Mouse (Mus musculus): ENCODE results near the gene Rapgef6. TPM values are rescaled to one million over a fixed set of nuclear protein-coding genes. Genes with fewer than 3 reads are reported as not detected.
A peak's percentile ranks its signal among the peaks of the same experiment; 100 is the strongest.
"Not testable (repeated sequence)": the region's sequence is repeated elsewhere in the genome, so short reads cannot be mapped to it uniquely, and the experiment has no call there.

The Rapgef6 gene
- polyA plus RNA-seq, 1 experiment from 2014 or later, result 27.2 TPM

DNA sequence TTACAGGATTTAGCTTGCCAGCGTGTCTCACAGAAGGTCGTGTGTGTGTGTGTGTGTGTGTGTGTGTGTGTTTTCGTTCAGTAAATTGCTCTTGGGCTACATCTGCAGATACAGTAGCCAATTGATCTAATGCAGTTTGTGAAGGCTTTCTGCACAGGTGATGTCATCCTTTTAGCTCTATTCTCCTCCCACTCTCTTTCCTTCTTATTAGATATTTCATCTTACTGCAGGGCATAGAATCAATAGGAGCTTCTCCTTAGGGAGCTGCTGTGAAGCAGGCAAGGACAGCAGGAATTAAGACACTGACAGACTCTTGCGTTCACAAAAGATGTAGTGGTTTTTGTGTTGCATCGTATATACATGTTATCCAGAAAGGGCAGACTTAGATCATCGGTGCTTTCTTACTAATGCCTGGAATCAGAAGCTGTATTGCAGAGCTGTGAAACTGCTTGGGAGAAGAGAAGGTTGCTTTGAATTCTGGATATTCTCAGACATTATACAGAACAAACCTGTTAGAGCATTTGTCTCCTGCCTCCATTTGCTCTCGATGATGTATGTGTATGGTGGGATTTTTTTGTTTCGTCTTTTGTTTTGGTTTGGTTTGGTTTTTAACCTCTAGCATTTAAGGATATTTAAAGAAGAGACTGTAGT, 73.4 kb downstream of the Rapgef6 start:
- no peak for ATAC-seq (replicated peaks; ENCODE audit: low FRiP score)
- H3K27me3 ChIP-seq (replicated peaks; ENCODE audit: control insufficient read depth, insufficient read depth, low read length), result no peaks in the 10 kb centered on the region
- H3K36me3 ChIP-seq (ENCODE audit: control insufficient read depth, insufficient read depth, low read length), result no peaks in the 10 kb centered on the region
- DNase-seq (ENCODE audit: low spot score), result no peak
- 88% methylated on average over 8 of the region's 8 CpGs for WGBS
- H3K27ac ChIP-seq (ENCODE audit: low read depth, low read length), result no peak overlapping the region
- H3K9ac ChIP-seq (ENCODE audit: low read depth, low read length), result no peak overlapping the region
- no peak overlapping the region for H3K4me3 ChIP-seq (ENCODE audit: low read depth, low read length)
- no peak overlapping the region for H3K4me2 ChIP-seq
- peaks cover 11% of the 10 kb centered on the region for H3K4me1 ChIP-seq (replicated peaks; ENCODE audit: control insufficient read depth, insufficient read depth, low read length)
- no peaks in the 10 kb centered on the region for H3K9me3 ChIP-seq (ENCODE audit: control insufficient read depth, low read length)

DNA sequence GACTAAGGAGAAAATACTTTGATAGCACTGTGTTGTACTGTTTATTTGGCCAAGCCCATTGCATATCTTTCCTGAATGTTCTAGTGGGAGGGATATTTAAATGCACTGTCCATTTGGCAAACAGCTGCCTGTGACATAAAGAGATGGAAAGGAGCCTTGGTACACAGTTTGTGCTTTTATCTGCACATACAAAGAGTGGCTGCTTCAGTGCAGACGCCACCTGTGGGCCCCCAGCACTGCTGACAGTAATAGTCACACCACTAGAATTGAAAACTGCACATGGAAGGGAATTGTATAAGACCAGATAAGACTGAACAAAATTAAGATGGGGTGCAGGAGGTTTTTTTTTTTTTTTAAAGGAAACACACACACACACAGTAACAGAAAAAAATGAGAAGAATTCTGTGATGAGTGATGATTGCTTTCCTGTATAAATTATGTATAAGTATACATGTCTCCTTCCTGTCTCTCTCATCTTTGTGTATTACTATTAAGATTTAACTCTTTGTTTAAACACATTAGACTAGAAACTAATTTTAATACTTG, 75.3 kb downstream of the Rapgef6 start:
- Histone ChIP-seq H3K36me3 (ENCODE audit: control insufficient read depth, insufficient read depth, low read length) (no peaks in the 10 kb centered on the region), H3K27ac (ENCODE audit: low read depth, low read length) (no peak overlapping the region), H3K9ac (ENCODE audit: low read depth, low read length) (no peak overlapping the region), H3K4me3 (ENCODE audit: low read depth, low read length) (no peak overlapping the region), H3K9me3 (ENCODE audit: control insufficient read depth, low read length) (no peaks in the 10 kb centered on the region), H3K27me3 (replicated peaks; ENCODE audit: control insufficient read depth, insufficient read depth, low read length) (no peaks in the 10 kb centered on the region), H3K4me2 (no peak overlapping the region), H3K4me1 (replicated peaks; ENCODE audit: control insufficient read depth, insufficient read depth, low read length) (peaks cover 9% of the 10 kb centered on the region)
- DNase-seq (ENCODE audit: low spot score) (no peak), ATAC-seq (replicated peaks; ENCODE audit: low FRiP score) (peak; percentile 78)
- WGBS, result 32% methylated on average over 1 of the region's 1 CpGs

DNA sequence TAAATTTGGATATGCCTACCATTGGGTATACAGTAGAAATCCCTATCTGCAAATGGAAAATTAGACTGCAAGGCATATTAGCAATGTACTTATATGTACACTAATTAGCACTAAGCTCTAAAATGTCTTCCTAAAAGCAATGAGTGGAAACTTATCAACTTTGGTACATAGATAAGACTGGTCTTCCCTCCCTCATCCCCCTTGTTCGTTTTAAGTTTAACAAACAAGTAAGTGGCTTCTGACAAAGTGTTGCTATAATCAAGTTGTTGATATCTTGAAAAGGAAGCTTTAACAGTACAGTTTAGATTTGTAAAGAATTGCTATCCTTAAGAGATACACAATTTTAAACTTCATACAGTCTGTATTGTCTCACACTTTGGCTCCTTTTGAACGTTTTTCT, 78.5 kb downstream of the Rapgef6 start:
- Histone ChIP-seq H3K4me3 (ENCODE audit: low read depth, low read length) (no peak overlapping the region), H3K36me3 (ENCODE audit: control insufficient read depth, insufficient read depth, low read length) (no peaks in the 10 kb centered on the region), H3K4me1 (replicated peaks; ENCODE audit: control insufficient read depth, insufficient read depth, low read length) (peaks cover 4% of the 10 kb centered on the region), H3K27me3 (replicated peaks; ENCODE audit: control insufficient read depth, insufficient read depth, low read length) (no peaks in the 10 kb centered on the region), H3K9me3 (ENCODE audit: control insufficient read depth, low read length) (no peaks in the 10 kb centered on the region), H3K9ac (ENCODE audit: low read depth, low read length) (no peak overlapping the region), H3K27ac (ENCODE audit: low read depth, low read length) (no peak overlapping the region), H3K4me2 (no peak overlapping the region)
- 57% methylated on average over 2 of the region's 2 CpGs for WGBS
- ATAC-seq (replicated peaks; ENCODE audit: low FRiP score) (no peak), DNase-seq (ENCODE audit: low spot score) (no peak)

DNA sequence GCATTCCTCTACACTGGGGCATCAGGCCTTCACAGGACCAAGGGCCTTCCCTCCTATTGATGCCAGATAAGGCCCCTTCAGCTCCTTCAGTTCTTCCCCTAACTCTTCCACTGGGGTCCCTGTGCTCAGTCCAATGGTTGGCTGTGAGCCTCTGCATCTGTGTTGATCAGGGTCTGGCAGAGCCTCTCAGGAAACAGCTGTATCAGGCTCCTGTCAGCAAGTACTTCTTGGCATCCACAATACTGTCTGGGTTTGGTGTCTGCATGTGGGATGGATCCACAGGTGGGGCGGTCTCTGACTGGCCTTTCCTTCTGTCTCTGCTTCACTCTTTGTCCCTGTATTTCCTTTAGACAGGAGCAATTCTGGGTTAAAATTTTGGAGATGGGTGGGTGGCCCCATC, 80.1 kb downstream of the Rapgef6 start:
- not testable (repeated sequence) for H3K36me3 ChIP-seq (ENCODE audit: control insufficient read depth, insufficient read depth, low read length); H3K9ac ChIP-seq (ENCODE audit: low read depth, low read length); H3K27ac ChIP-seq (ENCODE audit: low read depth, low read length); H3K27me3 ChIP-seq (replicated peaks; ENCODE audit: control insufficient read depth, insufficient read depth, low read length); H3K4me3 ChIP-seq (ENCODE audit: low read depth, low read length); H3K4me1 ChIP-seq (replicated peaks; ENCODE audit: control insufficient read depth, insufficient read depth, low read length); H3K4me2 ChIP-seq; H3K9me3 ChIP-seq (ENCODE audit: control insufficient read depth, low read length); ATAC-seq (replicated peaks; ENCODE audit: low FRiP score); DNase-seq (ENCODE audit: low spot score)
- WGBS, result 95% methylated on average over 1 of the region's 1 CpGs

DNA sequence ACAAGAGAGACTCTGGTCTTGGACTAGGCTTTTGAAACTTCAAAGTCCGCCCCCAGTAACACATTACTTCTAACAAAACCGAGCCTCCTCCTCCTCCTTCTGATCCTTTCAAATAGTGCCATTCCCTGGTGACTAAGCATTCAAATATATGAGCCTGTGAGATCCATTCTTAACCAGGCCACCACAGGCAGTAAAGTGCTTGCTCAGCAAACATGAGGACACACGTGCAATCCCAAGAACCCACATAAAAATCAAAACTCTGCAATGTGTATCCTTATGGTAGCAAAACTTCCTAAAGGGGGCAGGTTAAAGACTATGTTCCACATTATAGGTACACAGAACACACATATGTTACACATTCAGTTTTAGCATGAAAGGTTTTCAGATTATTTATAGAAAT, 81.8 kb downstream of the Rapgef6 start:
- H3K36me3 ChIP-seq (ENCODE audit: control insufficient read depth, insufficient read depth, low read length), result no peaks in the 10 kb centered on the region
- H3K9ac ChIP-seq (ENCODE audit: low read depth, low read length), result no peak overlapping the region
- no peaks in the 10 kb centered on the region for H3K27me3 ChIP-seq (replicated peaks; ENCODE audit: control insufficient read depth, insufficient read depth, low read length)
- H3K27ac ChIP-seq (ENCODE audit: low read depth, low read length), result no peak overlapping the region
- H3K4me1 ChIP-seq (replicated peaks; ENCODE audit: control insufficient read depth, insufficient read depth, low read length), result no peaks in the 10 kb centered on the region
- DNase-seq (ENCODE audit: low spot score), result no peak
- 81% methylated on average over 3 of the region's 3 CpGs for WGBS
- no peak overlapping the region for H3K4me2 ChIP-seq
- H3K4me3 ChIP-seq (ENCODE audit: low read depth, low read length), result no peak overlapping the region
- no peaks in the 10 kb centered on the region for H3K9me3 ChIP-seq (ENCODE audit: control insufficient read depth, low read length)
- ATAC-seq (replicated peaks; ENCODE audit: low FRiP score), result no peak

DNA sequence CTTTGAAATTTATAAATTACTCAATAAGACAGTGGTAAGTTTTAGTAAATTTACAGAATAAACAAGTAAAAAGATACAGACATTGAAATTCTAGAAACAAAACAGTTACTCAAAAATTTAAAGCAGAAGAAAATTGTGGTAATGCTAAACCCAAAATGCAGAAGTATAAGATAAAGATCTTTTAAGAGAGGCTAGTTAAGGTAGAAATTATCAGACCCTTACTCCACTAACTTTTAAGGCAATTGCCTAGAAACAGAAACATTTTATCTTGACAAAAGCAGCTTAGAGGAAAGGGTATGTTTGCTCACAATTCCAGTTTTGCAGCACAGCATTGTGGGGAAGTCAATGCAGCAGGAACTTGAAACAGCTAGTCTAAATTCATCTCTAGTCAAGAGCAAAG, 91.0 kb downstream of the Rapgef6 start:
- no peak for ATAC-seq (replicated peaks; ENCODE audit: low FRiP score)
- Histone ChIP-seq H3K9me3 (ENCODE audit: control insufficient read depth, low read length) (no peaks in the 10 kb centered on the region), H3K27me3 (replicated peaks; ENCODE audit: control insufficient read depth, insufficient read depth, low read length) (no peaks in the 10 kb centered on the region), H3K9ac (ENCODE audit: low read depth, low read length) (no peak overlapping the region), H3K36me3 (ENCODE audit: control insufficient read depth, insufficient read depth, low read length) (no peaks in the 10 kb centered on the region), H3K27ac (ENCODE audit: low read depth, low read length) (no peak overlapping the region), H3K4me2 (no peak overlapping the region), H3K4me1 (replicated peaks; ENCODE audit: control insufficient read depth, insufficient read depth, low read length) (no peaks in the 10 kb centered on the region), H3K4me3 (ENCODE audit: low read depth, low read length) (no peak overlapping the region)
- no peak for DNase-seq (ENCODE audit: low spot score)

DNA sequence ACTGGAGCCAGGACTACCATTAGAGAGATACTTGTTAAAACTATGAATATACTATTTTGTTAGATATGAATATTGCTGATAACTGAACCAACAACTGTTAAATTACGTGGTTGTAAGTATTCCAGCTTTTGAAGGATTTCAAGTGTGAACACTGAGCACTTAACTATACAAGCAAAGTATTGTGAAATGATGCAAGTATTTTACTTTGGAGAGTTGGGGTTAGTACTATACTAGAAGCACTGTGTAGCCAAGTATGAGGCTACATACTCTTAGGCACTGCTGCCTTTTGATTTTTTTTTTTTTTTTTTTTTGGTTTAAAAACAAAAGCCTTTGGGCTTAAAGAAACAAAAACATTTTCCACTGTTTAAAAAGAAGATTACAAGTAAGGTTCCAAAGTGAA, 91.9 kb downstream of the Rapgef6 start:
- 89% methylated on average over 1 of the region's 1 CpGs for WGBS
- DNase-seq (ENCODE audit: low spot score) (no peak), ATAC-seq (replicated peaks; ENCODE audit: low FRiP score) (no peak)

DNA sequence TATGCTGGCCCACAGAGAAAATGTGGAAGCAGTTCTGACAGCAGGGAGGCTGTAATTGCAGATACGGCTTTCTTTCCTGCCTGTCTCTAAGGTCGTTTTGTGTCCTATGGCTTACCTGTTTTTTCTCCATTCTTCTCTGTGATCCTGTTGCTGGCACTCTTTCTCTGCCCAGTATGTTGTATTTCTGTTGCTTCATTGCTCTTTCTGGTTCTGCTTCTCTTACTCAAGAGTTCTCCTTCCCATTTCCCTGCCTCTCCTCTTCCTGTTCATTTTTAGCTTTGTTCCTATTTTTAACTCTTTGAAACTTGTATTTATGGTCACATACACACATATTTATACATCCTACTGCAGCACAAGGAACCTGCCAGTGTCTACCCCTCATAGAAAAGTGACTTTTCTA, 96.2 kb downstream of the Rapgef6 start:
- WGBS, result 66% methylated on average over 2 of the region's 2 CpGs
- H3K27me3 ChIP-seq (replicated peaks; ENCODE audit: control insufficient read depth, insufficient read depth, low read length), result no peaks in the 10 kb centered on the region
- no peak overlapping the region for H3K4me2 ChIP-seq
- H3K9me3 ChIP-seq (ENCODE audit: control insufficient read depth, low read length), result no peaks in the 10 kb centered on the region
- no peak for DNase-seq (ENCODE audit: low spot score)
- H3K9ac ChIP-seq (ENCODE audit: low read depth, low read length), result no peak overlapping the region
- H3K4me1 ChIP-seq (replicated peaks; ENCODE audit: control insufficient read depth, insufficient read depth, low read length), result no peaks in the 10 kb centered on the region
- no peak for ATAC-seq (replicated peaks; ENCODE audit: low FRiP score)
- no peaks in the 10 kb centered on the region; the same call in 1 of the 2 replicates for H3K36me3 ChIP-seq (ENCODE audit: control insufficient read depth, insufficient read depth, low read length)
- H3K27ac ChIP-seq (ENCODE audit: low read depth, low read length), result no peak overlapping the region
- H3K4me3 ChIP-seq (ENCODE audit: low read depth, low read length), result no peak overlapping the region

More for the DNA sequence above, 91.9 kb downstream of the Rapgef6 start:
- Histone ChIP-seq H3K27me3 (replicated peaks; ENCODE audit: control insufficient read depth, insufficient read depth, low read length) (no peaks in the 10 kb centered on the region), H3K4me1 (replicated peaks; ENCODE audit: control insufficient read depth, insufficient read depth, low read length) (no peaks in the 10 kb centered on the region), H3K9me3 (ENCODE audit: control insufficient read depth, low read length) (no peaks in the 10 kb centered on the region), H3K9ac (ENCODE audit: low read depth, low read length) (no peak overlapping the region), H3K36me3 (ENCODE audit: control insufficient read depth, insufficient read depth, low read length) (no peaks in the 10 kb centered on the region), H3K27ac (ENCODE audit: low read depth, low read length) (no peak overlapping the region), H3K4me3 (ENCODE audit: low read depth, low read length) (no peak overlapping the region), H3K4me2 (no peak overlapping the region)

DNA sequence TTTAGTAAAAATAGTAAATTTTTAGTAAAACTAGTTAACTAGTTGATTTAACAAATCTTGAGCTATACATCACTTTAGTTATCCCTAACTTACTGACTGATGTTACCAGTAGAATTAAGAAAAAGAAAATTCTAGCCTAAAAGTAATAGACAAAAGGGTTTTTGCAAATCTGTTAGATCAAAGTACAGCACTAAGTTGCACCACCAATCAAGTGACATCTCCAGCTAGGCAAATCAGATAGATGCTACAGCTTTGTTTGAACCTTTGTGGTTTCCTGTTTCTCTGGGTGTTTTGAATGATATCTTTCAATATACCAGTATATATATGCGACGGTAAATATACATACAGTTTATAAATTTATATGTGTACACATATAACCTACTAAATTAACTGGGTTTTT, 99.1 kb downstream of the Rapgef6 start:
- no peaks in the 10 kb centered on the region; the same call in 1 of the 2 replicates for H3K36me3 ChIP-seq (ENCODE audit: control insufficient read depth, insufficient read depth, low read length)
- no peak overlapping the region for H3K4me2 ChIP-seq
- 96% methylated on average over 2 of the region's 2 CpGs for WGBS
- H3K4me3 ChIP-seq (ENCODE audit: low read depth, low read length), result no peak overlapping the region
- no peak overlapping the region for H3K27ac ChIP-seq (ENCODE audit: low read depth, low read length)
- H3K9ac ChIP-seq (ENCODE audit: low read depth, low read length), result no peak overlapping the region
- DNase-seq (ENCODE audit: low spot score) (no peak), ATAC-seq (replicated peaks; ENCODE audit: low FRiP score) (no peak)
- no peaks in the 10 kb centered on the region for H3K4me1 ChIP-seq (replicated peaks; ENCODE audit: control insufficient read depth, insufficient read depth, low read length)
- no peaks in the 10 kb centered on the region for H3K27me3 ChIP-seq (replicated peaks; ENCODE audit: control insufficient read depth, insufficient read depth, low read length)
- H3K9me3 ChIP-seq (ENCODE audit: control insufficient read depth, low read length), result no peaks in the 10 kb centered on the region
